Mouse (Mus musculus) frontal cortex, postnatal 10 days (tissue): ENCODE data around the gene Pou5f1.

Source experiments
- DNase-seq, 2 experiments: peaks; one replicate each; pipeline ENCODE4 v3.0.0; 2022; ENCODE audit warnings: low spot score in 2 of 2, mixed read lengths in 1 of 2

Pou5f1 gene

GRCm38 (mm10) chr17:35512916-35513626 lies 7.3 kb downstream of the Pou5f1 start:
- no peak for DNase-seq

- DNase-seq, result no peak
Measured at GRCm38 (mm10) chr17:35513886-35514285, 8.1 kb downstream of the Pou5f1 start.

GRCm38 (mm10) chr17:35514756-35515155 lies 8.9 kb downstream of the Pou5f1 start:
- no peak for DNase-seq

- DNase-seq, result no peak
Measured at GRCm38 (mm10) chr17:35515911-35516640, 10.3 kb downstream of the Pou5f1 start.

- peak; percentile 94 to 95 for DNase-seq
Measured at GRCm38 (mm10) chr17:35516652-35517500, 11.1 kb downstream of the Pou5f1 start, which contains the start of the genes Tcf19 and Cchcr1. TSS of gene Tcf19 (minus strand) at chr17:35516824. TSS of gene Cchcr1 (plus strand) at chr17:35517100.

- no peak for DNase-seq
Measured at GRCm38 (mm10) chr17:35517526-35517925, 11.7 kb downstream of the Pou5f1 start.

- DNase-seq, result no peak
Measured at GRCm38 (mm10) chr17:35524354-35524753, 18.5 kb downstream of the Pou5f1 start.

- DNase-seq, result no peak
Measured at GRCm38 (mm10) chr17:35526644-35527043, 20.8 kb downstream of the Pou5f1 start.

GRCm38 (mm10) chr17:35532360-35532759 lies 26.5 kb downstream of the Pou5f1 start:
- no peak for DNase-seq

GRCm38 (mm10) chr17:35532901-35533300 lies 27.1 kb downstream of the Pou5f1 start, which contains the start of gene Psors1c2:
TSS of gene Psors1c2 (plus strand) at chr17:35533201.
- DNase-seq, result no peak

GRCm38 (mm10) chr17:35534343-35534742 lies 28.5 kb downstream of the Pou5f1 start:
- DNase-seq, result peak in 1 of 2 experiments; percentile 72

- DNase-seq, result no peak
Measured at GRCm38 (mm10) chr17:35537421-35537820, 31.6 kb downstream of the Pou5f1 start.

GRCm38 (mm10) chr17:35538476-35538875 lies 32.7 kb downstream of the Pou5f1 start:
- no peak for DNase-seq

- no peak for DNase-seq
Measured at GRCm38 (mm10) chr17:35539540-35539939, 33.7 kb downstream of the Pou5f1 start.

GRCm38 (mm10) chr17:35542761-35543411 lies 37.1 kb downstream of the Pou5f1 start:
- no peak for DNase-seq

GRCm38 (mm10) chr17:35543412-35543861 lies 37.6 kb downstream of the Pou5f1 start:
- DNase-seq, result no peak

- no peak for DNase-seq
Measured at GRCm38 (mm10) chr17:35544001-35544400, 38.2 kb downstream of the Pou5f1 start.

- peak in 1 of 2 experiments; percentile 54 for DNase-seq
Measured at GRCm38 (mm10) chr17:35544680-35545079, 38.9 kb downstream of the Pou5f1 start.

- DNase-seq, result no peak
Measured at GRCm38 (mm10) chr17:35547465-35547864, 41.6 kb downstream of the Pou5f1 start.

GRCm38 (mm10) chr17:35548636-35549035 lies 42.8 kb downstream of the Pou5f1 start:
- DNase-seq, result no peak

GRCm38 (mm10) chr17:35549437-35550142 lies 43.8 kb downstream of the Pou5f1 start:
- DNase-seq, result peak; percentile 72 to 82
